Mouse (Mus musculus): ENCODE results near the gene Zfp646.

- TF ChIP-seq CTCF (IDR thresholded peaks at IDR 0.05) = no peak
- TF ChIP-seq EP300 (IDR thresholded peaks at IDR 0.05) = no peak
Observed at GRCm38 (mm10) chr7:127908656-127909055, 32.6 kb downstream of the Zfp646 start.
